Mouse (Mus musculus): ENCODE data around the gene Rnf130.

- TF ChIP-seq POLR2A (IDR thresholded peaks at IDR 0.05; ENCODE audit: low read depth, low read length): no peak
- no peak for TF ChIP-seq CTCF (conservative IDR thresholded peaks at IDR 0.05; ENCODE audit: insufficient read depth, insufficient read length, low read depth, low read length)
Measured at GRCm38 (mm10) chr11:50131801-50132201, 106.7 kb downstream of the Rnf130 start.

Data from kidney, adult 2 months (tissue).